ENCODE assay signal across 11 mouse cellular contexts in the genomic region with DNA sequence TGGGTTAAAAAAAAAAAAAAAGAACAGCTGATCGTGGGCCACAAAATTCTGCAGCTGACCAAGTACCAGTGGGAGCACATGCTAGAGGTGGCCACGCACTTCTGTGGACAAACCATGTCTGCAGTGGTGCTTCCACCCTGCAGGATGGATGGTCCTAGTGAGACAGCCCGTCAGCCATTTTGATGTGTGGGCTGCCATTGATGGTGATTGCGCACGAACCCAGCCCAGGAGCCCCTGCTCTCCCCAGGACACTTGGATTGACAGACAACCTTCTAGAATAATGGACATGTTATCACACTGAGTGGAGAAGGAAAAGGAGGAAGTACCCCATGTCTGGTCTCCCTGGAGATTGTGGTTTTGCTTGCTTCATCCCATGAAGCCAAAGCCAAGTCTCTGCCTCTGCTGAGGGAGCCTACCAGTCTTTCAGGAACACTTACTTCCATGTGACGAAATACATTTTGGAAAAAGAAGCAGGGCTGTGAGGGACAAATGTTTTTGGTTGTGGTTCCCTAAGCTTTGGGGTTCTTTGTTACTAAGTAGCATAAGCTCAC.
"Had no signal": no experiment of that assay in that cellular context is flagged by ENCODE, and none has a peak within 500 bp of the region (broad histone marks: within the 10 kb centered on the region; RNA-seq: fewer than 3 reads in every experiment).

No protein-coding gene starts in this region.

- H3K27me3 ChIP-seq: liver, embryonic 13.5 days had no signal

- ATAC-seq: intestine, postnatal 0 days; lung, postnatal 0 days had no signal

- H3K4me3 ChIP-seq: left cerebral cortex, adult 2 months; liver, embryonic 13.5 days had no signal

- H3K27ac ChIP-seq: left cerebral cortex, adult 2 months; liver, embryonic 13.5 days had no signal

- H3K4me1 ChIP-seq: liver, embryonic 13.5 days had no signal

- H3K9me3 ChIP-seq: liver, embryonic 13.5 days had no signal

- DNase-seq: kidney, adult 2 months; kidney, postnatal 14 days; kidney, postnatal 4 days; liver, embryonic 13.5 days; lung, embryonic 14.5 days; midbrain, embryonic 14.5 days; thymus, postnatal 25 days had no signal

- H3K36me3 ChIP-seq: liver, embryonic 13.5 days had no signal

- H3K4me2 ChIP-seq: liver, embryonic 13.5 days; lung, embryonic 14.5 days; midbrain, embryonic 11.5 days had no signal

- H3K9ac ChIP-seq: liver, embryonic 13.5 days; lung, embryonic 14.5 days had no signal
